Mouse (Mus musculus) thymus, postnatal 10 days (tissue): Measurements from ENCODE around the gene Yap1.
"Not testable (repeated sequence)": the region's sequence is repeated elsewhere in the genome, so short reads cannot be mapped to it uniquely, and the experiment has no call there.

ENCODE experiments used
- DNase-seq, 2 experiments: peaks; one replicate each; pipeline ENCODE4 v3.0.0; 2021; ENCODE audit warnings: low spot score in 2 of 2

Gene Yap1

GRCm38 (mm10) chr9:7914487-7914886 is 89.9 kb downstream of the Yap1 start:
- peak in 1 of 2 experiments; percentile 12 for DNase-seq

GRCm38 (mm10) chr9:7913953-7914352 is 90.4 kb downstream of the Yap1 start:
- DNase-seq = no peak

DNA sequence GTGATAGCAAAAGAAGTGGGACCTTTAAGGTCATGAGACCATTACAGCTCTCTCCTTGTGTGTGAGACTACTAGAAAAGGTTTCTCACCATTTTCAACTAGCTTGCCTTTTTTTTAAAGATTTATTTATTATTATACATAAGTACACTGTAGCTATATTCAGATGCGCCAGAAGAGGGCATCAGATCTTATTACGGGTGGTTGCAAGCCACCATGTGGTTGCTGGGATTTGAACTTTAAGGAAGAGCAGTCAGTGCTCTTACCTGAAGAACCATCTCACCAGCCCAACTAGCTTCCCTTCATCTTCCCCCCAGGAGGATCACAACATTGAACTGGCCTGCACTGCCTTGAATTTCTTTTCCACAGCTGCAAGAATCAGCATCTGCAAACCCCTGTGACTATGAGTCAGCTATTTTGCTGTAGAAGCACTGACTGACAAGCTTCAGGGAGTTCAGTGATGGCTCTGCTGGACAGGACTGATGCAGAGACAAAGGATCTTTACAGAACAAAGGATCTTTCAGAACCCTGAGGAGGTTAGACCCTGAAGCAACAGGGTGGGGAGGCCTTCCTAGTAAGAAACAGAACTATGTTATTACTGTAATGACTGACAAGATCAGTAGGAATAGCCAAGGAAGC is 96.9 kb downstream of the Yap1 start:
- no peak for DNase-seq

DNA sequence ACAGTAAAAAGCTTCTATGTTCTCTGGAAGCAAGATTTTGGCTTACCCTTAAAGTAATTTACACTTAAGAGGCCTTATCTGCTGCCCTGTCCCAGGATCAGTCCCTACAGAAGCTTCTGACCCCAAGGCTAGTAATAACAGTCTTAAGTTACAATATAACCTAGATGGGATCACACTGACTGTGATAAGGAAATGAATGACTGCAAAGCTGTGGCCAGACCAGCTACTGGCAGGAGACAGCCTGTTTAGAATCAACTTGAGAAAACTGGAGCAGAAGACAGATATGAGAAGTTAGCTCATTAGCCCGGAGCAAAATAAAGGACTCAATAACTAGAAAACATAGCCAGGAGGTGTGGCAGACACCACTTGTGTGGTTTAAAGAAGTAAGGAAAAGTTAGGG is 97.8 kb downstream of the Yap1 start:
- no peak for DNase-seq

GRCm38 (mm10) chr9:7903825-7904224 is 100.6 kb downstream of the Yap1 start:
- no peak for DNase-seq

- DNase-seq = no peak
Observed at GRCm38 (mm10) chr9:7903262-7903661, 101.1 kb downstream of the Yap1 start.

DNA sequence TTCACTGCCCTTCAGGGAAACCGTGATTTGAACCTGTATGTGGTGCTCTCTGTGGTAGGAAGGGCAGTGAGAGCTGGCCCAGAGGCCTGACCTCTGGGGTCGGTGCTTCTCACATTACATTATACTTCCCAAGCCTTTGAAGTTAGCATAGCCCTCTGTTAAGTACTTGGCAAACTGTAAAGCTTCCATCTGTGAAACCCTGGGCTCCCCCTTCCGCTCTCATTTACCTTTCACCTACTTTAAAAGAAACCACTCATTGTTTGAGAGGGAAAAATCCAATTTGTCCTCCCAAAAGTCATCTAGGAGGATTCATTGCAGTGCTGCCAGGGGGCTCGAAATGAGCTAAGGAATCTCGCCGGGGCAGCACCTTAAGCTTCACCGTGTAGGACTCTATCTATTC is 102.1 kb downstream of the Yap1 start:
- DNase-seq = no peak

GRCm38 (mm10) chr9:7900965-7901364 is 103.4 kb downstream of the Yap1 start:
- DNase-seq = no peak

- peak; percentile 45 to 76 for DNase-seq
Observed at GRCm38 (mm10) chr9:7897502-7897901, 106.9 kb downstream of the Yap1 start.

DNA sequence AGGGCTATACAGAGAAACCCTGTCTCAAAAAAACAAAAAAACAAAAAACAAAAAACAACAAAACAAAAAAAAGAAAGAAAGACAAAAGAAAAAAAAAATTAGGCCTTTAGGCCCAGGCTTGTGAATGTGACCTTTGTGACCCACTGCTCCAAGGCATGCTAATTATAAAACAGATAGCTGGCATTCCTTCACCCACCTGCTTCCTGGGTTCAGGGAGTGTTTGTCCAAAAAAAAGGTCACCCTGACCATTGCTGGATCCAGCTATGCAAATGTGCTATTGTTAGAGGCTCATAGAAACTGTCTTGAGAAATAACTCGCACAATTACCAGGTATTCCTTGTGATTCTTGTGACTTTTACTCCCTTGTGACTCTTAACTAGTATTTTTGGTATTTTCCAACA is 112.6 kb downstream of the Yap1 start:
- DNase-seq = not testable (repeated sequence)

DNA sequence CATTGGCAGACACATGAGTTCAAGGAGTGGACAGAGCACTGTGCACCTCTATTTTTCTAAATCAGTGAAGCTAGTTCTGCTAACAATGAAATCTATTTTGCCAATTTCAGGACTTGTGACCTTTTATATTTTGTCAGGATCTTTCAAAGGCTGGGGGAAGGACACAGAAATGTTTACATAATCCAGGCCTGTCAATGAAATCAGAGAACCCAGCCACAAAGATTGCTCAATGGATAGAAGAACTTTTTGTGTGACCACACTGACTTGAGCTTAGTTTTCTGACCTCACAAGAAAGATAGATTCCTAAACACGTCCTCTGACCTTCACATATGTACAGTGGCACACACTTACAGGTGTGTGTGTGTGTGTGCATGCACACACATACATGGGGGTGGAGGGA is 113.2 kb downstream of the Yap1 start:
- no peak for DNase-seq

DNA sequence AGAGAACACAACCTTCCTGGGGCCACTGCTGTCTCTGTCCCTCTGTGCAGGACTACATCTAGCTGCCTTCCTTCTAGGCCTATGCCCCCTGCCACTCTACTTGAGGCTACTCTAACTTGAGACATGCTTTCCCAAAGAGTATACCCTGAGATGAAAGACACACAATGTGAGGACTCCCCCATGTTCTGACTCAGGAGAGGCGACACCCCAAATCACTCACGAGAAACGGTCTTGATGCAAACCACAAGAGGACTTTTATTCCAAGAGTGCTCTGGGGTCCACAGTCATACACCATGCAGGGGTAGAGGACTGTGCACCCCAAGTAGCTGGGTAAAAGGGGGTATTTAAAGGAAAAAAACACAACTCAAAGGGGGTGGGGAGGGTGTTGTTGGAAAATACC is 120.0 kb downstream of the Yap1 start:
- no peak for DNase-seq

DNA sequence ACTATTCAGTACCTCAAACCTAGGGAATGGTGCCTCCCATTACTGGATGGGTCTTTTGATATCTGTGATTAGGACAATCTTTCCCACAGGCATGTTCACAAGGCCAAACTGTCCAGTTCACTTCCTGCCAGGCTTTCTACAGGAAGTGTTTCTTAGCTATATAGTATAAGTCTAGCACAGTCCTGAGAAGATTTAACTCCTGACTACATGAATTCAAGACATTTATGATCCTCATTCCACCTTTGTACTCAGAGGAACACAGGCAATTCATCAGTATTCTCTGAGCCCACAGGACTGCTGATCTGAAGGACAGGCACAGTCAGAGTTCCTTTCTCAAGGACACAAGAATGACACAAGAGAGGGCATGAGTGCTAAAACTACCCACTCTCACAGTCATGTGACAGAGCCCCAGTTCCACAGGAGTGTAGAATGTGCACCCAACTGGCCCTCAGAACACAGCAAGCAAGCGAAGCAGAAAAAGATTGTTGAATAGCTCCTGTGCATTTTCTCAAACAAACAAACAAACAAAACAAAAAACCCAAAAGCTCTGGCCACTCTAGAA is 122.0 kb downstream of the Yap1 start:
- no peak for DNase-seq
